Mouse (Mus musculus): ENCODE measurements at regions not wholly inside any gene's neighbourhood (a gene's known extent, or its start where the extent isn't known, plus 50 kb on each side); places are given as distances from the start of the nearest gene placed in this dataset.

DNA sequence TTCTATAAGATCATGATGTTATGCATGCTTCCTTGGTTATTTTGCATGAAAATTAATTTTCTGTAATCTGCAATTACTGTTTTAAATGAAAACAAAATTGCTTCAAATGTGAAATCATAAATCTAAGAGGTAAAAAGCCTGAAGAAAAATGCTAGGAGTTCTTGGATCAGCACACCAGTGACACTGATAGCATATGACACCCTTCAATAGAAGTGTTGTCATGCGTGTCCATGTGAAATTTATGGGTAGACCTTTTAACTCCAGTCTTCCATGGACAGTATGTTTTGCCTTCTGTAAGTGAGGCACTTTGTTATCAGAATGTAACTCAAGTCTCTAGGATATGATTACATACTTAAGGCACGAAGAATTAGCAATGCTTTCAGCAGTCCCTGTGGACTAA, 85.9 kb upstream of the Sema3d start:
- TF ChIP-seq POLR2A (IDR thresholded peaks at IDR 0.05; ENCODE audit: borderline replicate concordance, extremely low read depth, insufficient read depth, insufficient read length): no peak
- DNase-seq (ENCODE audit: low spot score) (no peak), ATAC-seq (ENCODE audit: low FRiP score, low read depth) (no peak)
- Histone ChIP-seq H3K9ac (ENCODE audit: low read depth, low read length, severe bottlenecking) (no peak overlapping the region), H3K27me3 (ENCODE audit: control insufficient read depth, insufficient read depth, low read length) (no peaks in the 10 kb centered on the region), H3K27ac (replicated peaks; ENCODE audit: low read depth, low read length) (no peak overlapping the region), H3K4me3 (replicated peaks; ENCODE audit: low read length) (no peak overlapping the region), H3K4me1 (ENCODE audit: control insufficient read depth, insufficient read depth, low read length) (no peaks in the 10 kb centered on the region), H3K36me3 (ENCODE audit: control insufficient read depth, insufficient read depth, low read length) (no peaks in the 10 kb centered on the region), H3K9me3 (ENCODE audit: control insufficient read depth, low read length) (no peaks in the 10 kb centered on the region), H3K4me2 (replicated peaks; ENCODE audit: low read depth, low read length, severe bottlenecking) (no peak overlapping the region)
- WGBS: 68% methylated on average over 2 of the region's 2 CpGs

- 50% methylated on average over 4 of the region's 4 CpGs for WGBS
Observed at GRCm38 (mm10) chr5:12301833-12302808, 81.1 kb upstream of the Sema3d start.

GRCm38 (mm10) chr5:12309408-12309807, 73.8 kb upstream of the Sema3d start:
- Histone ChIP-seq H3K9ac (ENCODE audit: low read depth, low read length, severe bottlenecking) (no peak overlapping the region), H3K27ac (replicated peaks; ENCODE audit: low read depth, low read length) (no peak overlapping the region), H3K4me1 (ENCODE audit: control insufficient read depth, insufficient read depth, low read length) (no peaks in the 10 kb centered on the region), H3K27me3 (ENCODE audit: control insufficient read depth, insufficient read depth, low read length) (no peaks in the 10 kb centered on the region), H3K4me2 (replicated peaks; ENCODE audit: low read depth, low read length, severe bottlenecking) (no peak overlapping the region), H3K36me3 (ENCODE audit: control insufficient read depth, insufficient read depth, low read length) (no peaks in the 10 kb centered on the region), H3K9me3 (ENCODE audit: control insufficient read depth, low read length) (no peaks in the 10 kb centered on the region), H3K4me3 (replicated peaks; ENCODE audit: low read length) (no peak overlapping the region)
- no peak for TF ChIP-seq POLR2A (IDR thresholded peaks at IDR 0.05; ENCODE audit: borderline replicate concordance, extremely low read depth, insufficient read depth, insufficient read length)
- ATAC-seq (ENCODE audit: low FRiP score, low read depth) (no peak), DNase-seq (ENCODE audit: low spot score) (no peak)

More at GRCm38 (mm10) chr5:12301833-12302808, 81.1 kb upstream of the Sema3d start:
- no peaks in the 10 kb centered on the region for H3K27me3 ChIP-seq (ENCODE audit: control insufficient read depth, insufficient read depth, low read length)
- H3K9ac ChIP-seq (ENCODE audit: low read depth, low read length, severe bottlenecking): no peak overlapping the region
- no peak for TF ChIP-seq POLR2A (IDR thresholded peaks at IDR 0.05; ENCODE audit: borderline replicate concordance, extremely low read depth, insufficient read depth, insufficient read length)
- ATAC-seq (ENCODE audit: low FRiP score, low read depth): no peak
- no peak overlapping the region for H3K27ac ChIP-seq (replicated peaks; ENCODE audit: low read depth, low read length)
- H3K4me3 ChIP-seq (replicated peaks; ENCODE audit: low read length): no peak overlapping the region
- no peaks in the 10 kb centered on the region for H3K4me1 ChIP-seq (ENCODE audit: control insufficient read depth, insufficient read depth, low read length)
- no peak for DNase-seq (ENCODE audit: low spot score)
- no peaks in the 10 kb centered on the region for H3K36me3 ChIP-seq (ENCODE audit: control insufficient read depth, insufficient read depth, low read length)
- H3K4me2 ChIP-seq (replicated peaks; ENCODE audit: low read depth, low read length, severe bottlenecking): no peak overlapping the region
- H3K9me3 ChIP-seq (ENCODE audit: control insufficient read depth, low read length): no peaks in the 10 kb centered on the region

DNA sequence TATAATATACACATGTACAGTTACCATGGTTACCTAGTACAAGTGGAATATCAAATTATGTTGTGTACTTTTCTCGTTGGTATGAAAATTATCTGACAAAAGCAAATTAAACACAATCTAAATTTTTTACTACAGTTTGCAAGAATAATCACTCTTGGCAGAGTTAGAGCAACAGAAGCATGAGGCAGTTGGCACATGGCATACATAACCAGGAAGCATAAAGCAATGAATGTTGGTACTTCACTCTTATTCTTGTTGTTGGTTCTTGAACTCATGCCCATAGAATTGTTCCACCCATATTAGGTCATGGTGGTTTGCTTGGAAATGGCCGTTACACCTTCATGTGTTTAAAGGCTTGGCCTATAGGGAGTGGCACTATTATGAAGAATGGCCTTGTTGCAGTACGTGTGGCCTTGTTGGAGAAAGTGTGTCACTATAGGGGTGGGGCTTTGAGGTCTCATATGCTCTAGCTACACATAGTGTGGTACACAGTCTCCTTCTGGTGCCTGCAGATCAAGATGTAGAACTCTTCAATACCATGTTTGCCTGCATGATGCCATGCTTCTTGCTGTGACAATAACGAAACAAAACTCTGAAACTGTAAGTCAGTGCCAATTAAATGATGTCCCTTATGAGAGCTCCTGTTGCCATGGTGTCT, 50.4 kb upstream of the Sema3d start:
- 84% methylated on average over 4 of the region's 4 CpGs for whole genome bisulfite sequencing
- Histone ChIP-seq H3K4me1 (ENCODE audit: control insufficient read depth, insufficient read depth, low read length) (no peaks in the 10 kb centered on the region), H3K27me3 (ENCODE audit: control insufficient read depth, insufficient read depth, low read length) (no peaks in the 10 kb centered on the region), H3K27ac (replicated peaks; ENCODE audit: low read depth, low read length) (no peak overlapping the region), H3K4me3 (replicated peaks; ENCODE audit: low read length) (no peak overlapping the region), H3K4me2 (replicated peaks; ENCODE audit: low read depth, low read length, severe bottlenecking) (no peak overlapping the region), H3K36me3 (ENCODE audit: control insufficient read depth, insufficient read depth, low read length) (no peaks in the 10 kb centered on the region), H3K9me3 (ENCODE audit: control insufficient read depth, low read length) (no peaks in the 10 kb centered on the region), H3K9ac (ENCODE audit: low read depth, low read length, severe bottlenecking) (no peak overlapping the region)
- ATAC-seq (ENCODE audit: low FRiP score, low read depth): no peak
- TF ChIP-seq POLR2A (IDR thresholded peaks at IDR 0.05; ENCODE audit: borderline replicate concordance, extremely low read depth, insufficient read depth, insufficient read length): no peak
- DNase-seq (ENCODE audit: low spot score): no peak
